Mouse (Mus musculus) heart, adult 2 months (tissue): ENCODE measurements around the gene Cops2. TPM values are rescaled to one million over a fixed set of nuclear protein-coding genes. Genes with fewer than 3 reads are reported as not detected.

Experiments
- DNase-seq, 2 experiments: peaks; one replicate each; pipeline ENCODE4 v3.0.0; 2021
- H3K27ac ChIP-seq: fragments of 200-600 bp; 2 replicates; pipeline ENCODE4 v1.8.1; 2022
- H3K27me3 ChIP-seq: fragments of 200-500 bp; 2 replicates; pipeline ENCODE4 v1.6.1; 2012; ENCODE audit warnings: mild to moderate bottlenecking, low read length, inconsistent platforms, mixed read lengths; ENCODE audit not compliant: control insufficient read depth, insufficient read depth
- H3K36me3 ChIP-seq: fragments of 200-500 bp; 2 replicates; pipeline ENCODE4 v1.6.1; 2012; ENCODE audit warnings: low read length, inconsistent platforms; ENCODE audit not compliant: control insufficient read depth, insufficient read depth
- H3K4me1 ChIP-seq: fragments of 200-500 bp; 2 replicates; pipeline ENCODE4 v1.6.1; 2011; ENCODE audit warnings: low read length; ENCODE audit not compliant: control insufficient read depth, insufficient read depth
- H3K4me3 ChIP-seq: fragments of 200-600 bp; 2 replicates; pipeline ENCODE4 v1.8.1; 2022
- H3K79me2 ChIP-seq: fragments of 200-500 bp; replicated peaks from 2 replicates; pipeline ENCODE4 v1.6.1; 2012; ENCODE audit warnings: mild to moderate bottlenecking, inconsistent platforms, low read length, moderate library complexity, mixed read lengths; ENCODE audit not compliant: control insufficient read depth, insufficient read depth
- H3K9ac ChIP-seq: fragments of 200-500 bp; 2 replicates; pipeline ENCODE4 v1.6.1; 2012; ENCODE audit warnings: low read depth, mild to moderate bottlenecking, control low read depth, inconsistent platforms, low read length, mixed read lengths
- CTCF ChIP-seq: fragments of 200-600 bp; IDR thresholded peaks from 2 replicates; pipeline ENCODE4 v1.8.1; 2022; ENCODE audit warnings: antibody characterized with exemption, mild to moderate bottlenecking, moderate library complexity
- EP300 ChIP-seq: fragments of 200-500 bp; IDR thresholded peaks from 2 replicates; pipeline ENCODE4 v1.6.1; 2011; ENCODE audit warnings: low read depth, low read length, control low read depth; ENCODE audit not compliant: insufficient read depth
- POLR2A ChIP-seq: fragments of 200-500 bp; IDR thresholded peaks from 2 replicates; pipeline ENCODE4 v1.6.1; 2011; ENCODE audit warnings: mild to moderate bottlenecking, low read depth, low read length, control low read depth; ENCODE audit not compliant: insufficient read depth
- WGBS: fragments of 180-500 bp; shearing (Covaris S2); methylation state at CpG from one replicate; pipeline ENCODE4 v1.1.7; 2018; 5-methylcytosine and 5-hydroxymethylcytosine counted together
- intact Hi-C: fragments of 180-260 bp; cut with DNase I; formaldehyde crosslinking; loops from one replicate; pipeline ENCODE4 v1.15.1; 2025
- polyA plus RNA-seq: library from polyadenylated mRNA; depleted of rRNA; stranded (reverse); fragments of >200 nt; gene quantifications from 2 replicates; pipeline ENCODE4 v1.2.3, GENCODE M21; 2012
- total RNA-seq, 2 experiments: library from RNA; stranded (reverse); gene quantifications; 2 replicates each; pipeline ENCODE4 v1.2.3; 2021

Cops2 gene
- total and polyA plus RNA-seq, 3 experiments: 10.3 to 85.4 (median 83.9) TPM

GRCm38 (mm10) chr2:125838708-125839284 lies 20.1 kb downstream of the Cops2 start:
- no peak for DNase-seq
- Histone ChIP-seq H3K9ac (no peak overlapping the region), H3K27me3 (no peaks in the 10 kb centered on the region), H3K27ac (no peak overlapping the region), H3K36me3 (peaks cover 6% of the 10 kb centered on the region), H3K4me3 (no peak overlapping the region), H3K4me1 (no peaks in the 10 kb centered on the region), H3K79me2 (peaks cover 3% of the 10 kb centered on the region; the same call in 1 of the 2 replicates)
- TF ChIP-seq POLR2A (no peak), CTCF (no peak), EP300 (no peak)
- WGBS: 84% methylated on average over 2 of the region's 2 CpGs
- intact Hi-C loops: no loop called here

- H3K4me1 ChIP-seq: no peaks in the 10 kb centered on the region
- peaks cover 8% of the 10 kb centered on the region for H3K36me3 ChIP-seq
- TF ChIP-seq EP300 (no peak), POLR2A (no peak), CTCF (no peak)
- DNase-seq: no peak
- H3K27ac ChIP-seq: no peak overlapping the region
- 86% methylated on average over 7 of the region's 7 CpGs for WGBS
- peaks cover 3% of the 10 kb centered on the region; the same call in 1 of the 2 replicates for H3K79me2 ChIP-seq
- H3K27me3 ChIP-seq: no peaks in the 10 kb centered on the region
- H3K9ac ChIP-seq: no peak overlapping the region
- no peak overlapping the region for H3K4me3 ChIP-seq
- intact Hi-C loops: no loop called here
Observed at GRCm38 (mm10) chr2:125838091-125838490, 20.8 kb downstream of the Cops2 start.

- Histone ChIP-seq H3K36me3 (peaks cover 4% of the 10 kb centered on the region; the same call in 1 of the 2 replicates), H3K79me2 (no peaks in the 10 kb centered on the region), H3K9ac (no peak overlapping the region), H3K4me1 (no peaks in the 10 kb centered on the region), H3K27ac (no peak overlapping the region), H3K27me3 (no peaks in the 10 kb centered on the region), H3K4me3 (no peak overlapping the region)
- TF ChIP-seq CTCF: no peak
- TF ChIP-seq EP300: no peak
- no peak for TF ChIP-seq POLR2A
- DNase-seq: no peak
- WGBS: 86% methylated on average over 2 of the region's 2 CpGs
- intact Hi-C loops: loop anchor here (5.0 kb wide), 2 partner anchors 53 to 68 kb away; no protein-coding TSS in a partner anchor
Observed at GRCm38 (mm10) chr2:125829924-125830323, 29.0 kb downstream of the Cops2 start.

GRCm38 (mm10) chr2:125827898-125828297 lies 31.0 kb downstream of the Cops2 start:
- Histone ChIP-seq H3K27me3 (no peaks in the 10 kb centered on the region), H3K79me2 (no peaks in the 10 kb centered on the region), H3K36me3 (peaks cover 2% of the 10 kb centered on the region; the same call in 1 of the 2 replicates), H3K4me3 (no peak overlapping the region), H3K27ac (no peak overlapping the region), H3K4me1 (no peaks in the 10 kb centered on the region), H3K9ac (no peak overlapping the region)
- TF ChIP-seq EP300 (no peak), CTCF (no peak), POLR2A (no peak)
- no peak for DNase-seq
- intact Hi-C loops: no loop called here
- 90% methylated on average over 4 of the region's 4 CpGs for WGBS

DNA sequence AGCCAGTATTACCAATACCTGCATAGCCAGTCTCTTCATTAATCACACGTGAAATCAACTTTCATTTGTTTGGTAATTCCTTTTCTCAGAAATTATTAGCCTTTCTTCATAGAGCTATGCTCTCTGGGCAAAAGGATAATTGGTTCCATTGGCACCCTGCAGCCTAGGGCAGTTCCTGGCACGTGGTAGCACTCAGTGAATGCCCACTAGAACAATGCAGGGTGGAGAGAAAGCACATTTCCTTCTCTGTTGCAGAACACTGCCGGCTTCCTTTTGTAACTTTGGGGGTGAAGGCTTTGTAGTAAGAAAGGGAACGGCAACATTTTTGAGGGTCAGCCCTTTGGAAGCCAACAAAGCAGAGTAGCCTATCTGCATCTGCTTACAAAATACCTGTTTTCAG lies 32.7 kb downstream of the Cops2 start:
- Histone ChIP-seq H3K4me3 (no peak overlapping the region), H3K27ac (no peak overlapping the region), H3K4me1 (no peaks in the 10 kb centered on the region), H3K36me3 (no peaks in the 10 kb centered on the region), H3K9ac (no peak overlapping the region), H3K79me2 (no peaks in the 10 kb centered on the region), H3K27me3 (no peaks in the 10 kb centered on the region)
- intact Hi-C loops: no loop called here
- no peak for DNase-seq
- TF ChIP-seq CTCF (no peak), EP300 (no peak), POLR2A (no peak)
- WGBS: 59% methylated on average over 4 of the region's 4 CpGs

DNA sequence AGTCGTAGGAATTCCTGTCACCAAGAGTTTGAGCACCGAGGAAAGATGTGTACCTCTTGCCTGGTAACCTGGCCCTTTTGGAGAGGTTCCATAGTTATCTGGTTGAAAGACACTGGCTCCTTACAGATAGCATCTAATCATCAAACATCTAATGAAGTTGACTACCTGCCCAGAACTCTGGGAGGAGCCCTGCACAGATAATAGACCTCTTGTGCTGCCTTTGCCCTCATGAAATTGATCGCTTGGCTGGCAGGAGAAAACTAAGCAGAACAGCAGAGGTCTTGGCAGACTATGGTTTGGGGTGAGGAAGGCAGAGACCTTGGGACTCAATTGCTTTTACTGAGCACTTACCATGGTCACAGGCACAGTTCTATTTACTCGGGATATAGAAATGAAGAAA lies 38.5 kb downstream of the Cops2 start:
- no peak overlapping the region for H3K27ac ChIP-seq
- DNase-seq: no peak
- H3K79me2 ChIP-seq: no peaks in the 10 kb centered on the region
- intact Hi-C loops: no loop called here
- no peaks in the 10 kb centered on the region for H3K27me3 ChIP-seq
- no peaks in the 10 kb centered on the region for H3K4me1 ChIP-seq
- H3K36me3 ChIP-seq: no peaks in the 10 kb centered on the region
- no peak for TF ChIP-seq POLR2A
- TF ChIP-seq CTCF: no peak
- TF ChIP-seq EP300: no peak
- H3K9ac ChIP-seq: no peak overlapping the region
- H3K4me3 ChIP-seq: no peak overlapping the region
- WGBS: 91% methylated on average over 4 of the region's 4 CpGs
